Mouse (Mus musculus): ENCODE data around the gene Thnsl2. TPM values are rescaled to one million over a fixed set of nuclear protein-coding genes. Genes with fewer than 3 reads are reported as not detected.
A peak's percentile ranks its signal among the peaks of the same experiment; 100 is the strongest.

Gene Thnsl2
- polyA plus RNA-seq, 1 experiment: 3.0 TPM

DNA sequence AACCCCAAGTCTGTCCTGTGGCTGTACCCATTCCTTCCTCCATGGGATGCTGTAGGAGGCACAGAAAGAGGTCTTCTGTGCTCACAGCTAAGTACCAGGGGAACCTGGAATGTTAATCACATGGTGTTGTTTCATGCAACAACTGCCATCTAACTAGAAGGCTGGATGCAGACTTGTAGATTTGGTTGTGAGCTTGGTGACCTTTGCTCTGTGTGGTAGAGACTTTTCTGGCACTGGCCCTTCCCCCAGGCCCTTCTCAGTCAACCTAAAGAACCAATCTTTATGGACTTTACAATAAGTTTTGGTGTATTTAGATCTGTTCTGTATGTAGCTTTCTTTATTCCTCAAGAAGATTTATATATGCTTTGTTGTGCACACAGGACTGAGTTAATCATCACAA lies 13.2 kb downstream of the Thnsl2 start:
- TF ChIP-seq POLR2A (IDR thresholded peaks at IDR 0.05; ENCODE audit: borderline replicate concordance, extremely low read depth, insufficient read depth, insufficient read length, poor library complexity, severe bottlenecking): no peak
- no peak for TF ChIP-seq CTCF (IDR thresholded peaks at IDR 0.05; ENCODE audit: borderline replicate concordance, extremely low read depth, insufficient read depth, insufficient read length)
- DNase-seq (ENCODE audit: low read depth): no peak

DNA sequence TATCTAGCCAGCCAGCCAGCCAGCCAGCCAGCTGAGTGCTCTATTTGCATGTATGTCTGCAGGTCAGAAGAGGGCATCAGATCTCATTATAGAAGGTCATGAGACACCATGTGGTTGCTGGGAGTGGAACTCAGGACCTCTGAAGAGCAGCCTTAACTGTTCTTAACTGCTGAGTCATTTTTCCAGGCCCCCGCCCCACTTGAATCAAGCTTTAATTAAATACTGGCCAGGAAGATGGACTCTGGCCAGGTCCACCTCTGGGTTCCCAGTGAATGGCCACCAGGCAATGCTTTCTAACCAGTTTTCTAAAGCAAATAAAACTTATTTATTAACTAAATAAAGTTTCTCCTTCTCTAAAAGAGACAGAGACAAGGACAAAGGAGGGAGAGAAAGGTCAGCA lies 14.0 kb downstream of the Thnsl2 start:
- no peak for DNase-seq (ENCODE audit: low read depth)
- TF ChIP-seq CTCF (IDR thresholded peaks at IDR 0.05; ENCODE audit: borderline replicate concordance, extremely low read depth, insufficient read depth, insufficient read length) (no peak), POLR2A (IDR thresholded peaks at IDR 0.05; ENCODE audit: borderline replicate concordance, extremely low read depth, insufficient read depth, insufficient read length, poor library complexity, severe bottlenecking) (no peak)

DNA sequence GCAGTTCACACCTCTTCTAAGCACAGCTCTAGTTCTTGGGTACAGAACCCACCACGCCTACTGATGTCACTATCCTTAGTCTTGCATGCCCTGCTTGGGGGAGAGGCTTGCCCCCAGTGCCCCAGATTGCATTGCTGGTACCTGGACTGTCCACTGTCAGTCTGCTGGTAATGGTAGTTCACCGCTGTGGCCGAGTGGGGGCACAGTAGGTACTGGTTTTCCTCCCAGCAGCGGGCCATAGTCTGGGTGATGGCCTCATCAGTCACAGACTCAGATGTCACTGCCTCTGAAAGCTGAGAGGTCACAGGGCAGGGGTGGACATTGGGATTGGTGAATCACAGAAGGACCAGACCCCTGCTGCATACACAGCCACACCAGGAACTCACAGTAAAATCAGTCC lies 15.2 kb downstream of the Thnsl2 start:
- TF ChIP-seq POLR2A (IDR thresholded peaks at IDR 0.05; ENCODE audit: borderline replicate concordance, extremely low read depth, insufficient read depth, insufficient read length, poor library complexity, severe bottlenecking): no peak
- 0 out of 2 replicates have a peak, but pooled peaks have one; percentile 1 for TF ChIP-seq CTCF (IDR thresholded peaks at IDR 0.05; ENCODE audit: borderline replicate concordance, extremely low read depth, insufficient read depth, insufficient read length)
- no peak for DNase-seq (ENCODE audit: low read depth)

DNA sequence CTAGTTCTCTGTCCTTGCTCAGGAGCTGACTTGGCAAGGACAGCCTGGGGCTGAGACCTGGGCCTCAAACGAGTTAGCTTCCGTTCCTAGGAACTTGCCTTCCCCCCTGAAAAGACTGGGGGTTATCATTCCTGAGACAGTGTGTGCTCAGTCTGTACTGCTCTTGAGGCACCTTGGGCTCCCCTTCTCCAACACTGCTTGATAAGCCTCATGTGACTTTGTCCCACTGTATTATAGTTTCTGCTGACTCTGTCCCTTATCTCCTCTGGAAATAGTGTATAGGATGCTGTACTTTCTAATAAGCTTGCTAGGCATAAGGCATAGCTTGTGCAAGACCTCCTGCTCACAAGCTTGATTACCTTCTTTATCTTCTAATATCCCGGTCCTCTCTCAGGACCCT lies 17.9 kb downstream of the Thnsl2 start:
- DNase-seq (ENCODE audit: low read depth): no peak
- TF ChIP-seq CTCF (IDR thresholded peaks at IDR 0.05; ENCODE audit: borderline replicate concordance, extremely low read depth, insufficient read depth, insufficient read length): no peak
- TF ChIP-seq POLR2A (IDR thresholded peaks at IDR 0.05; ENCODE audit: borderline replicate concordance, extremely low read depth, insufficient read depth, insufficient read length, poor library complexity, severe bottlenecking): no peak

DNA sequence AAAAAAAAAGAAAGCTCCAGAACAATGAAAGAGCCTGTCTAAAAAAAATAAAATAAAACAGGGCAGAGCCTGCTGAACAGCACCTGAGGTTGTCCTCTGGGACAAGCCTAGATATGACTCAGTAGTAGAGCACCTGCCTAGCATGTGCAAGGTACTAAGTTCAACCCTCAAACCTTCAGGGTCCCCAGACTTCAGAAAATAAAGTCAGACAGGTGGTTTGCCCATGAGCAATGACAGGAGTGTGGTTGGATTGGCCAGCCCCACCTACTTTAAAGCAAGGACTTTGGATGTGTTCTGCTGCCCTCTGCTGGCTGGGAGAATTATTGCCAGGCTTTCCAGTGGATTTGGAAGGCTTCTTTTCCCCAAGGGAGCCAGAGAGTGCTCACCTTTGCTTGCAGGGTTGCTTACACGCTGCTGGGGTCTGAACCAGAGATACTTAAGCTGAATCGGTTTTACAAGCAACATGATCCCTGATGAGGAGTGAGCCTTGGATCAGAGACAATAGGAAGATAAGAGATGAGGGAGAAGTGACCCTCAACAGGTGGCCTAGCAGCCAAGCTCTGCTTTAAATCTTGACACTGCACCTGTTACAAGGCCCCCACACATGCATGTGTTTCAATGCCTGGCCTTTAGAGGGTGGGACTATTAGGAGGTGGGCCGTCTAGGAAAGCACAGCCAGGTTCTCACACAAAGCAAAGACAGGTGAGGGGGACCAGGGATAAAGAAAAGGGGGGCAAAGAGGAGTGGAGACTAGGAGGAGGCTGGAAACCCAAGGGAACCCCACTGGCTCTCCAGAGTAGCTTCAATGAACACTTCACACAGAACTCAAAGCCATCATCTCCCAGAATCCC lies 19.0 kb downstream of the Thnsl2 start:
- TF ChIP-seq POLR2A (IDR thresholded peaks at IDR 0.05; ENCODE audit: borderline replicate concordance, extremely low read depth, insufficient read depth, insufficient read length, poor library complexity, severe bottlenecking) (no peak), CTCF (IDR thresholded peaks at IDR 0.05; ENCODE audit: borderline replicate concordance, extremely low read depth, insufficient read depth, insufficient read length) (peak; percentile 86)
- peak; percentile 89 for DNase-seq (ENCODE audit: low read depth)

DNA sequence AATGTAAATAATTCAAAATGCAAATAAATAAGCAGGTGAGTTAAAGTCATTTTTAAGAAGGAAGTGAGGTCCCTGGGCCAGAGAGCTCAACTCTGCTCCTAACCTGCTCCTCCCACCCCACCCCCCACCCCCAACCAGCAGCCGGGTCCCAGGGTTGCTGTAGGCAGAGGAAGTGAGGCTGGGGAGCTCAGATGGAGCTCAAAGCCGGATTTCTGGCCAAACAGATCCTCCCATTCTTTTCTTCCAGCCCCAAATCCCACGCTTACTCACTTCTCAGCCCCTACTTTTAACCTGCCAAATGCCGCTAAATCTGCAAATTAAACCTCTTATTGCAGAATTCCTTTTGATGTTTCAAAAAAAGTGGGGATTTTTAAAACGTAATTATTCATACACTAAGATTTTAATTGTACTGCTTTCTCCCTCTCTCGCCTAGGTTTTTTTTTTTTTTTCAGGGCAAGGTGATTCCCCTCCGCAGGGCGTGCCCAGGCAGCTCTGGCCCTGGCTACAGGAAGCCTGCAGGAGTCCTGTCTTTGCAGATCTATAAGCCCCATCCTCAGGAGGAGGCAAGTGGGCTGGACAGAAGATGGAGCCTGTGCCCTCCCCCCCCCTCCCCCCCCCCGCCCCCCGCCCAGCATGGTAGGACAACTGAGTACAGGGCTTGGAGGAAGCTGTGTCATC lies 24.5 kb downstream of the Thnsl2 start:
- peak; percentile 20 for DNase-seq (ENCODE audit: low read depth)
- TF ChIP-seq POLR2A (IDR thresholded peaks at IDR 0.05; ENCODE audit: borderline replicate concordance, extremely low read depth, insufficient read depth, insufficient read length, poor library complexity, severe bottlenecking): no peak
- TF ChIP-seq CTCF (IDR thresholded peaks at IDR 0.05; ENCODE audit: borderline replicate concordance, extremely low read depth, insufficient read depth, insufficient read length): no peak

DNA sequence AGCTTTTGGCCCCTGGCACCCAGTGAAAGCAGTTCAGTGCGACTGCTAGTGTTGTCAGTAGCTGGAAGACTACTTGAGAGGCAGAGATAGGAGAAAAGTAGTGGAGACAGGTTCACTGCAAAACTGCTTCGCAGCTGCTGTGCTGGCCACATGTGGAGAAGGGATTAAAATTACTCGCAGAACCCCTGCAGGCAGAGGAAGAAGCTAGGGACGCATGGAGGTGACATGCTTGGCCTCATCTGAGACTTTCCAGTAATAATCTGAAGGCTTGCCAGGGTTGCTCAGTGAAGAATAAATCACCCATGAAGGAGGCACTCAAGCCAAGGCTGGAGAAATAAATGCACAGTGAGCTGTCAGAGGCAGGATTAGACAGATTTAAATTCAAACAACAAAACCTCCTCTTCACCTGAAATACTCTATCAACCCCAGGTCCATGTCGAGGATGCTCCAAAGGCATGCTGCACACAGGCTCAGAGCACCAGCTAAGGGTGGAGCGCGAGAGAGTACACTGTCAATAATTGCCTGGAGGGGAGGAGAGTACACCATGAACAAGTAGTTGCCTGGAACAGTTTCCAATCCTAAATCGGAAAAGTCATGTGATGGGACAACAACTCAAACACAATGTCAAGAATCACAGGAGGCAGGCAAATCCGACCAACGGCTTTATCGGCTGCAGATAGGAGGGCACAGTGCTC lies 32.7 kb downstream of the Thnsl2 start:
- no peak for DNase-seq (ENCODE audit: low read depth)
- TF ChIP-seq CTCF (IDR thresholded peaks at IDR 0.05; ENCODE audit: borderline replicate concordance, extremely low read depth, insufficient read depth, insufficient read length): no peak
- no peak for TF ChIP-seq POLR2A (IDR thresholded peaks at IDR 0.05; ENCODE audit: borderline replicate concordance, extremely low read depth, insufficient read depth, insufficient read length, poor library complexity, severe bottlenecking)

DNA sequence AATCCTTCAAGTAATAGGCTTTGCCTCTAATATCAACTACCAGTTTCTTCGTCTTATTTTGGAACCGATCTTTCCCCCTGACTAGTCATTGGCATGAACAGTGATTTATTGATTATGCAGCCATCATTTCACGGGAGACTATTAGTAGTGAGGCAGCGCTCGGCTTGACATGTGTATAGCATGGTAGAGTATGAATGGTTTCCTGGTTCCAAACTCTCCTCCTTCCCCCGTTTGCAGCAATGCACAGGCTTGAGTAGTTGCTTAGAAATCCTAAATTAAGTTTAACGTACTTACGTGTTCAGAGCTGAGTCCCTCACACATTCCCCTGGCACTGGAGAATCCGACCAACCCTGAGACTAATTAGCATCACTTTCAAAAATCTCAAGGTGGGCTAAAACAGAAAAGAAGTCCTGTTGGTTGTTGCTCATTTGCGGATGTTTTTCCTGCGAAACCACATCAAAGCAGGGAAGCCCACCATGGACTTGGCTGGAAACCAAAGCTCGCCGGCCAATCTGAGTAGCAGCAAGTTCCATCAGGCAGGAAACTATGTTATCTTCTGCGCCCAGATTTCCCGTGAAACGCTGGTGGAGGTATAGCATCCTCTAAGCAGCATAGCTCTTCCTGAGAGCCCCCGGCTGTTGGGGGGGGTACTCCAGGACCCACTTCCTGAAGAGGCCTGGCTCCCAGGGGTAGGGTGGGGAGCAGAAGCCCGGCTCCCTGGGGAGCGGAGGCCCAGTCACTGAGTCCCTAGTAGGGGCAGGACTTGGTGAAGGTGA lies 37.9 kb downstream of the Thnsl2 start:
- TF ChIP-seq CTCF (IDR thresholded peaks at IDR 0.05; ENCODE audit: borderline replicate concordance, extremely low read depth, insufficient read depth, insufficient read length): no peak
- no peak for TF ChIP-seq POLR2A (IDR thresholded peaks at IDR 0.05; ENCODE audit: borderline replicate concordance, extremely low read depth, insufficient read depth, insufficient read length, poor library complexity, severe bottlenecking)
- DNase-seq (ENCODE audit: low read depth): peak; percentile 40

DNA sequence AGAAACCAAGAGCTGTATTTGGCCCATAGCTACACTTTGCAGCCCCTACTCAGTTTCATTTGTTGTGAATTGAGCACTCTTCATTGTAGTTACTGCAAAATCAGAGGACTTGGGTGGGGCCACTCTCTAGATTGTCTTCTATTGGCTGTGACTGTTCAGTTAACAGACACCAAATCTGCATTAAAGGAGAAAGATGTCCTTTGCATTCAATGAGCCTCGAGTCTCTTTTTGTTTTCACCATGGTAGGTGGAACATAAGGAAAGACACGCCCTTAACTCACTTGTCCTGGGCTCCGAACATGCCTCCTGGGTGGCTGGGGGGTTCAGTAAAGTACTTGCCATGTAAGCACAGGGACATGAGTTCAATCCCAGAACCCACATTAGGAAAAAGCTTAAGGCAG lies 48.1 kb downstream of the Thnsl2 start:
- TF ChIP-seq CTCF (IDR thresholded peaks at IDR 0.05; ENCODE audit: borderline replicate concordance, extremely low read depth, insufficient read depth, insufficient read length) (no peak), POLR2A (IDR thresholded peaks at IDR 0.05; ENCODE audit: borderline replicate concordance, extremely low read depth, insufficient read depth, insufficient read length, poor library complexity, severe bottlenecking) (no peak)

DNA sequence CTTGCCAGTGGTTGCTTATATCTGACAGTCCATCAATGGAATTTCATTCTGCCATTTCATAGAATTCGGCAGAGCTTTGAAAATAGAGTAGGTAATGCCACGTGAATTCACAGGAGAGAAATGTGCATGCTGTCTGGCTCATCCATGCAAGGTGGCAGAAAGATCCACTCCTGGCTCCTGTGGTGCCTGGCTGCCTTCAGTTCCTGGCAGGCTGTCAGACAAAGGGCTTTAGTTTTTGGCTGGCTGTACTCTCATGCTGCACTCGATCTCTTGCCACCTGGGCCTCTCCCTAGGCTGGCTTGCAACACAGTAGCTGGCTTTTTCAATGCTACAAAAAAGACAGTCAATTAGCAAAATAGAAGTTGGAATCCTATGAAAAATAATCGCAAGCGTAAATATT lies 49.5 kb downstream of the Thnsl2 start:
- DNase-seq (ENCODE audit: low read depth): peak; percentile 70

More for the DNA sequence above, 48.1 kb downstream of the Thnsl2 start:
- DNase-seq (ENCODE audit: low read depth): no peak

More for the DNA sequence above, 49.5 kb downstream of the Thnsl2 start:
- TF ChIP-seq CTCF (IDR thresholded peaks at IDR 0.05; ENCODE audit: borderline replicate concordance, extremely low read depth, insufficient read depth, insufficient read length) (no peak), POLR2A (IDR thresholded peaks at IDR 0.05; ENCODE audit: borderline replicate concordance, extremely low read depth, insufficient read depth, insufficient read length, poor library complexity, severe bottlenecking) (no peak)

Data from brain, embryonic 14.5 days (tissue).